Mouse (Mus musculus) liver, adult 2 months (tissue): ENCODE results near the gene Acadsb.

Experiments
- CTCF ChIP-seq: fragments of 200-500 bp; IDR thresholded peaks from 2 replicates; pipeline ENCODE4 v1.5.1; 2011; ENCODE audit warnings: low read depth, low read length, control low read depth
- POLR2A ChIP-seq: fragments of 200-500 bp; IDR thresholded peaks from 2 replicates; pipeline ENCODE4 v1.6.1; 2011; ENCODE audit warnings: low read length, control low read depth; ENCODE audit not compliant: insufficient read depth; ENCODE audit errors: extremely low read depth

- TF ChIP-seq POLR2A (no peak), CTCF (no peak)
Observed at GRCm38 (mm10) chr7:131478403-131478802, 68.0 kb downstream of the Acadsb start.
